Mouse (Mus musculus) G1E (cell line): ENCODE data around the gene Rfc2. TPM values are rescaled to one million over a fixed set of nuclear protein-coding genes. Genes with fewer than 3 reads are reported as not detected.
"Not testable (repeated sequence)": the region's sequence is repeated elsewhere in the genome, so short reads cannot be mapped to it uniquely, and the experiment has no call there.

Experiments used
- ATAC-seq: 2 replicates; pipeline ENCODE4 v1.8.0; 2016; ENCODE audit warnings: mild to moderate bottlenecking; ENCODE audit not compliant: insufficient number of reproducible peaks, poor library complexity, low FRiP score, severe bottlenecking; ENCODE audit errors: extremely low read depth
- DNase-seq: peaks from one replicate; pipeline ENCODE4 v3.0.0; 2012; ENCODE audit warnings: low spot score
- H3K27me3 ChIP-seq: 2 replicates; pipeline ENCODE4 v1.6.1; 2012; ENCODE audit warnings: mild to moderate bottlenecking, low read length, inconsistent platforms; ENCODE audit not compliant: insufficient read depth
- H3K36me3 ChIP-seq: replicated peaks from 2 replicates; pipeline ENCODE3; 2012; ENCODE audit warnings: mild to moderate bottlenecking, inconsistent platforms
- H3K4me1 ChIP-seq: 2 replicates; pipeline ENCODE4 v1.6.1; 2012; ENCODE audit warnings: low read depth, low read length, inconsistent platforms, mixed read lengths; ENCODE audit not compliant: insufficient read depth
- H3K4me3 ChIP-seq: 2 replicates; pipeline ENCODE4 v1.5.1; 2012; ENCODE audit warnings: low read depth, mild to moderate bottlenecking, inconsistent platforms, low read length, moderate library complexity, mixed read lengths
- H3K9me3 ChIP-seq: replicated peaks from 2 replicates; pipeline ENCODE4 v1.6.1; 2012; ENCODE audit warnings: inconsistent platforms
- CTCF ChIP-seq: IDR thresholded peaks from 2 replicates; pipeline ENCODE4 v1.5.1; 2012; ENCODE audit warnings: low read depth, low read length, inconsistent platforms, mixed read lengths
- GATA1 ChIP-seq: IDR thresholded peaks from 2 replicates; pipeline ENCODE4 v1.6.1; 2012; ENCODE audit warnings: borderline replicate concordance, low read length, inconsistent platforms, mixed read lengths
- GATA2 ChIP-seq: IDR thresholded peaks from 2 replicates; pipeline ENCODE4 v1.6.1; 2012; ENCODE audit warnings: low read depth, low read length, inconsistent platforms, borderline replicate concordance
- POLR2AphosphoS5 ChIP-seq: IDR thresholded peaks from 2 replicates; pipeline ENCODE4 v1.6.1; 2012; ENCODE audit warnings: low read depth, low read length, inconsistent platforms; ENCODE audit not compliant: insufficient replicate concordance
- TAL1 ChIP-seq: conservative IDR thresholded peaks from 2 replicates; pipeline ENCODE4 v1.6.1; 2012; ENCODE audit warnings: low read depth, low read length, inconsistent platforms, mixed read lengths
- polyA plus RNA-seq: library from polyadenylated mRNA; stranded (reverse); fragments of >175 nt; gene quantifications from 2 replicates; pipeline ENCODE4 v1.2.3, GENCODE M21; 2012
- total RNA-seq, 2 experiments: library from RNA; stranded (forward) in 1 of 2; stranded (reverse) in 1 of 2; fragments of 200-1000 nt in 1 of 2; fragments of >200 nt in 1 of 2; fragmentation: Nextera tagmentation in 1 of 2; gene quantifications; 2 replicates each; pipeline ENCODE4 v1.2.3; 2014 to 2017

The Rfc2 gene
- total and polyA plus RNA-seq, 3 experiments: 85.2 to 259 (median 230) TPM

GRCm38 (mm10) chr5:134639269-134639682 is 58.1 kb downstream of the Rfc2 start, which contains the start of gene Eif4h:
Eif4h (minus strand) TSS chr5:134639490.
- TF ChIP-seq TAL1 (no peak), CTCF (no peak), GATA2 (no peak), POLR2AphosphoS5 (no peak), GATA1 (no peak)
- ATAC-seq (peak; percentile 88), DNase-seq (peak; percentile 95)
- H3K4me3 ChIP-seq: peak within 1 kb of the TSS; percentile 93
- H3K9me3 ChIP-seq: no peaks in the 10 kb centered on the region
- peaks cover 30% of the 10 kb centered on the region for H3K4me1 ChIP-seq
- H3K27me3 ChIP-seq: peaks cover 2% of the 10 kb centered on the region; the same call in 1 of the 2 replicates
- peaks cover 30% of the 10 kb centered on the region for H3K36me3 ChIP-seq

- Histone ChIP-seq H3K9me3 (no peaks in the 10 kb centered on the region), H3K36me3 (peaks cover 19% of the 10 kb centered on the region), H3K27me3 (peaks cover 6% of the 10 kb centered on the region), H3K4me3 (no peak overlapping the region), H3K4me1 (peaks cover 24% of the 10 kb centered on the region)
- ATAC-seq: no peak
- TF ChIP-seq CTCF (no peak), TAL1 (no peak), GATA2 (no peak)
- no peak for DNase-seq
These were observed 59.2 kb downstream of the Rfc2 start for GRCm38 (mm10) chr5:134640371-134640770.

- ATAC-seq: no peak
These were observed 63.0 kb downstream of the Rfc2 start for GRCm38 (mm10) chr5:134644121-134644520.

GRCm38 (mm10) chr5:134644643-134645118 is 63.5 kb downstream of the Rfc2 start:
- Histone ChIP-seq H3K9me3 (no peaks in the 10 kb centered on the region), H3K4me1 (peaks cover 5% of the 10 kb centered on the region), H3K27me3 (peaks cover 17% of the 10 kb centered on the region), H3K36me3 (no peaks in the 10 kb centered on the region), H3K4me3 (no peak overlapping the region)
- ATAC-seq (no peak), DNase-seq (no peak)
- TF ChIP-seq TAL1: no peak
- TF ChIP-seq CTCF: no peak
- TF ChIP-seq GATA2: no peak
- TF ChIP-seq GATA1: no peak
- TF ChIP-seq POLR2AphosphoS5: no peak

More at GRCm38 (mm10) chr5:134644121-134644520, 63.0 kb downstream of the Rfc2 start:
- H3K4me3 ChIP-seq: no peak overlapping the region
- H3K27me3 ChIP-seq: peaks cover 17% of the 10 kb centered on the region
- H3K9me3 ChIP-seq: no peaks in the 10 kb centered on the region
- no peak for TF ChIP-seq GATA1
- no peak for TF ChIP-seq GATA2
- TF ChIP-seq TAL1: no peak
- no peak for TF ChIP-seq POLR2AphosphoS5
- TF ChIP-seq CTCF: no peak
- no peaks in the 10 kb centered on the region for H3K36me3 ChIP-seq
- no peak for DNase-seq
- peaks cover 8% of the 10 kb centered on the region for H3K4me1 ChIP-seq

GRCm38 (mm10) chr5:134646461-134646860 is 65.3 kb downstream of the Rfc2 start:
- TF ChIP-seq GATA2 (no peak), POLR2AphosphoS5 (no peak), CTCF (no peak), TAL1 (no peak), GATA1 (no peak)
- ATAC-seq (no peak), DNase-seq (no peak)
- H3K36me3 ChIP-seq: no peaks in the 10 kb centered on the region
- no peaks in the 10 kb centered on the region for H3K9me3 ChIP-seq
- H3K4me3 ChIP-seq: no peak overlapping the region
- peaks cover 17% of the 10 kb centered on the region for H3K27me3 ChIP-seq
- H3K4me1 ChIP-seq: no peaks in the 10 kb centered on the region

GRCm38 (mm10) chr5:134647394-134647793 is 66.2 kb downstream of the Rfc2 start:
- Histone ChIP-seq H3K4me3 (no peak overlapping the region), H3K36me3 (no peaks in the 10 kb centered on the region), H3K27me3 (peaks cover 23% of the 10 kb centered on the region), H3K4me1 (no peaks in the 10 kb centered on the region), H3K9me3 (no peaks in the 10 kb centered on the region)
- TF ChIP-seq TAL1: no peak
- no peak for TF ChIP-seq GATA2
- TF ChIP-seq GATA1: no peak
- no peak for TF ChIP-seq CTCF
- no peak for TF ChIP-seq POLR2AphosphoS5
- ATAC-seq: no peak
- DNase-seq: no peak

GRCm38 (mm10) chr5:134648976-134649375 is 67.8 kb downstream of the Rfc2 start:
- H3K27me3 ChIP-seq: peaks cover 30% of the 10 kb centered on the region
- not testable (repeated sequence) for H3K9me3 ChIP-seq, ATAC-seq, DNase-seq, H3K4me1 ChIP-seq, H3K36me3 ChIP-seq, H3K4me3 ChIP-seq
